Mouse (Mus musculus): ENCODE results near the gene Chka. TPM values are rescaled to one million over a fixed set of nuclear protein-coding genes. Genes with fewer than 3 reads are reported as not detected.

The Chka gene
- total and polyA plus RNA-seq, 2 experiments from 2014 or later: 13.6 to 36.3 TPM

DNA sequence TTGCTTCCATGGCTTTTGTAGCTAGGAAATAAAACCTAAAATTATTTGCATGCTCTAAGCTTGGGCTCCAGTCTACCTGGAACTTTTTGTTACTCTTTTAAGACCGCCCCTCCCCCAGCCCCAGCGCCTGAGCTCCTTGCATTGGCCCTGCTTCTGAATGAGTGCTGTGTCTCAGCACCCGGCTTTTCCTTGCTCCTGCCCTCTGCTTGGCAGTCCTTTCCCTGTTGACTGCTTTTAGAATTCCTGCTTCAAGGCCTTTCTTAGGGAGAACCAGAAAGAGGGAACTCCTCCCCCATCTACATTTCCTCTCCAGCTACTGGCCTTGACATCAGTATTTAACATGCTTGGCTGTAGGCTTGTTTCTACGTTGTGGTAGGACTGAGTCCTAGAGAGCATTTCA, 4.0 kb downstream of the Chka start:
- Histone ChIP-seq H3K4me2 (ENCODE audit: low read depth, low read length) (no peak overlapping the region), H3K27me3 (ENCODE audit: control insufficient read depth, insufficient read depth, low read length) (no peaks in the 10 kb centered on the region), H3K27ac (ENCODE audit: low read depth) (no peak overlapping the region), H3K4me1 (ENCODE audit: control insufficient read depth, insufficient read depth) (peaks cover 30% of the 10 kb centered on the region), H3K36me3 (replicated peaks; ENCODE audit: control insufficient read depth, insufficient read depth, low read length) (no peaks in the 10 kb centered on the region), H3K4me3 (ENCODE audit: low read depth, low read length) (no peak overlapping the region), H3K9me3 (replicated peaks; ENCODE audit: control insufficient read depth, low read length) (no peaks in the 10 kb centered on the region), H3K9ac (replicated peaks; ENCODE audit: low read depth, low read length) (no peak overlapping the region)
- no peak for DNase-seq (ENCODE audit: low spot score)
- TF ChIP-seq CTCF (IDR thresholded peaks at IDR 0.05; ENCODE audit: low read depth) (no peak), EP300 (IDR thresholded peaks at IDR 0.05; ENCODE audit: low read depth) (no peak)
- ATAC-seq (ENCODE audit: insufficient read depth, low read depth): no peak
- 37% methylated on average over 4 of the region's 4 CpGs for WGBS

DNA sequence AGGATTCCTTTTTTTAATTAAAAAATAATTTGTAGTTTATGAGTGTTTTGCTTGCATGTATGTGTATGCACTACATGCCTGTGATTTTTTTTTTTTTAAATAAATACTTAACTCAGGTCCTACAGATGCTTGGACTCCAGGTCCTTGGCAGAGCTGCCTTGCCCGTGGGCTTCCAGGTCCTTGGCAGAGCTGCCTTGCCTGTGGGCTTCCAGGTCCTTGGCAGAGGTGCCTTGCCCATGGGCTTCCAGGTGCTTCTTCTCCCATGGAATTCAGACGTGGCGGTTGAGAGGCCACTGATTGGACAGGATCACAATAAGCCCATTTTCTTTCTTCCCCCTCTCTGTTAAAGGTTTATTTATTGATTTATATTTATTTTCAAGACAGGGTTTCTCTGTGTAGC, 5.6 kb downstream of the Chka start:
- H3K9ac ChIP-seq (replicated peaks; ENCODE audit: low read depth, low read length): no peak overlapping the region
- H3K36me3 ChIP-seq (replicated peaks; ENCODE audit: control insufficient read depth, insufficient read depth, low read length): no peaks in the 10 kb centered on the region
- H3K4me3 ChIP-seq (ENCODE audit: low read depth, low read length): no peak overlapping the region
- no peak overlapping the region for H3K4me2 ChIP-seq (ENCODE audit: low read depth, low read length)
- peaks cover 26% of the 10 kb centered on the region for H3K4me1 ChIP-seq (ENCODE audit: control insufficient read depth, insufficient read depth)
- no peak for ATAC-seq (ENCODE audit: insufficient read depth, low read depth)
- DNase-seq (ENCODE audit: low spot score): no peak
- no peaks in the 10 kb centered on the region for H3K27me3 ChIP-seq (ENCODE audit: control insufficient read depth, insufficient read depth, low read length)
- TF ChIP-seq CTCF (IDR thresholded peaks at IDR 0.05; ENCODE audit: low read depth) (no peak), EP300 (IDR thresholded peaks at IDR 0.05; ENCODE audit: low read depth) (no peak)
- WGBS: 67% methylated on average over 3 of the region's 3 CpGs
- no peaks in the 10 kb centered on the region for H3K9me3 ChIP-seq (replicated peaks; ENCODE audit: control insufficient read depth, low read length)
- no peak overlapping the region for H3K27ac ChIP-seq (ENCODE audit: low read depth)

DNA sequence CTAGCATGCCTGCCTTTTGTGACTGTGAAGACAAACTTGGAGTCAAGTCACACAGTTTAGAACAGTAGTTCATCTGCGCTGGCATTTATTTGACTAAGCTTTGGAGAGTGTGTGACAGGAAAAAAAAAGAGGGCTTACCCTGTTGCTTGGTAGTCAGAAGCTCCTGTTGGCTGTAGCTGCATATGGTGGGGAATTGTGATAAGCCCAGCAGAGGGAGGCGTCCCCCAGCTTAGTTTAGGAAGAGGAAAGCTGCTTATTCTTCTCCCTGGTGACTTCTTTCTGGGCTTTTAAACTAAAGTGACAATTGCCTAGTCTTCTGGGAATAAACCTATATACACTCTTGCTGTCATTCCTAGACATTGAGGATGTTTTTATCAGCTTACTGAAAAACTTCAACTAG, 11.1 kb downstream of the Chka start:
- Histone ChIP-seq H3K27me3 (ENCODE audit: control insufficient read depth, insufficient read depth, low read length) (no peaks in the 10 kb centered on the region), H3K4me1 (ENCODE audit: control insufficient read depth, insufficient read depth) (no peaks in the 10 kb centered on the region), H3K36me3 (replicated peaks; ENCODE audit: control insufficient read depth, insufficient read depth, low read length) (peaks cover 9% of the 10 kb centered on the region), H3K9ac (replicated peaks; ENCODE audit: low read depth, low read length) (no peak overlapping the region), H3K4me3 (ENCODE audit: low read depth, low read length) (no peak overlapping the region), H3K9me3 (replicated peaks; ENCODE audit: control insufficient read depth, low read length) (no peaks in the 10 kb centered on the region), H3K4me2 (ENCODE audit: low read depth, low read length) (no peak overlapping the region), H3K27ac (ENCODE audit: low read depth) (no peak overlapping the region)
- DNase-seq (ENCODE audit: low spot score) (no peak), ATAC-seq (ENCODE audit: insufficient read depth, low read depth) (no peak)
- TF ChIP-seq EP300 (IDR thresholded peaks at IDR 0.05; ENCODE audit: low read depth) (no peak), CTCF (IDR thresholded peaks at IDR 0.05; ENCODE audit: low read depth) (no peak)
- 60% methylated on average over 2 of the region's 2 CpGs for WGBS

DNA sequence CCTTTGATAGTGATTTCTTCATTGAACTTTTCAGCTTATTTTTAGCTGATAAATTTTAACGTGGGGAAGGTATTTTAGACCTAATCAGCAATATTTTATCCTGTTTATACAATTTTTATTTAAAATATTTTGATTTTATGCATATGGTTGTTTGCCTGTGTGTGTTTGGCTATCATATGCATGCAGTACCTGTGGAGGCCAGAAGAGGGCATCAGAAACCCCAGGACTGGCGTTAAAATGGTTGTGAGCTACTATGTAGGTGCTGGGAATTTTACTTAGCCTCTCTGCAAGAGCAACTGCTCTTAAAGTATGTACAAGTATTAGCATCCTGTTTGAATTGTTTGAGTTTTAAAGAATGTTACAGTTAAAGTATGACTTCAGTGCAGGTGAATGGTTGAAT, 13.4 kb downstream of the Chka start:
- Histone ChIP-seq H3K27me3 (ENCODE audit: control insufficient read depth, insufficient read depth, low read length) (no peaks in the 10 kb centered on the region), H3K36me3 (replicated peaks; ENCODE audit: control insufficient read depth, insufficient read depth, low read length) (peaks cover 9% of the 10 kb centered on the region), H3K9ac (replicated peaks; ENCODE audit: low read depth, low read length) (no peak overlapping the region), H3K4me1 (ENCODE audit: control insufficient read depth, insufficient read depth) (peaks cover 4% of the 10 kb centered on the region; the same call in 1 of the 2 replicates), H3K4me2 (ENCODE audit: low read depth, low read length) (no peak overlapping the region), H3K4me3 (ENCODE audit: low read depth, low read length) (no peak overlapping the region), H3K9me3 (replicated peaks; ENCODE audit: control insufficient read depth, low read length) (no peaks in the 10 kb centered on the region), H3K27ac (ENCODE audit: low read depth) (no peak overlapping the region)
- no peak for TF ChIP-seq EP300 (IDR thresholded peaks at IDR 0.05; ENCODE audit: low read depth)
- no peak for TF ChIP-seq CTCF (IDR thresholded peaks at IDR 0.05; ENCODE audit: low read depth)
- WGBS: 81% methylated on average over 2 of the region's 2 CpGs
- no peak for ATAC-seq (ENCODE audit: insufficient read depth, low read depth)
- no peak for DNase-seq (ENCODE audit: low spot score)

DNA sequence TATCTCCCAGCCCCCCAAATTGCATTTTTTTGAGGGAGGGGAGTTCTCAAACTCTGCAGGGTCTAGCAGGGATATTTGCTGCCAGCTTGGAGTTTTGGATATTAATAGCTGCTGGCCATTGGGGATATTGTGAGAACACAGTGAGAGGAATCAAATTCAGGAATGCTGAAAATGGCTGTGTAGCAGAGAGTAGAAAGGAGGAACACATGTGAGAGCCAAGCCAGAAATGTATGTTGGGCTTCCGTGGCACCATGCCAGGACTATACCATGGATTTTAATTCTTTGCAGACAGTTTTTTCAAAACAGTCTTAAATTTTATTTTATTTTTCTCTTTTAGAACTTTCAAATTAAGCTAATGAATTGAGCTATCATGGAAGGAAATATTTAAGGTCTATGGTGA, 16.7 kb downstream of the Chka start:
- no peak for TF ChIP-seq EP300 (IDR thresholded peaks at IDR 0.05; ENCODE audit: low read depth)
- no peak for TF ChIP-seq CTCF (IDR thresholded peaks at IDR 0.05; ENCODE audit: low read depth)
- Histone ChIP-seq H3K4me2 (ENCODE audit: low read depth, low read length) (no peak overlapping the region), H3K9me3 (replicated peaks; ENCODE audit: control insufficient read depth, low read length) (no peaks in the 10 kb centered on the region), H3K27me3 (ENCODE audit: control insufficient read depth, insufficient read depth, low read length) (no peaks in the 10 kb centered on the region), H3K9ac (replicated peaks; ENCODE audit: low read depth, low read length) (no peak overlapping the region), H3K27ac (ENCODE audit: low read depth) (no peak overlapping the region), H3K4me1 (ENCODE audit: control insufficient read depth, insufficient read depth) (peaks cover 4% of the 10 kb centered on the region; the same call in 1 of the 2 replicates), H3K4me3 (ENCODE audit: low read depth, low read length) (no peak overlapping the region), H3K36me3 (replicated peaks; ENCODE audit: control insufficient read depth, insufficient read depth, low read length) (peaks cover 9% of the 10 kb centered on the region)
- no peak for DNase-seq (ENCODE audit: low spot score)
- WGBS: 56% methylated on average over 1 of the region's 1 CpGs
- ATAC-seq (ENCODE audit: insufficient read depth, low read depth): no peak

DNA sequence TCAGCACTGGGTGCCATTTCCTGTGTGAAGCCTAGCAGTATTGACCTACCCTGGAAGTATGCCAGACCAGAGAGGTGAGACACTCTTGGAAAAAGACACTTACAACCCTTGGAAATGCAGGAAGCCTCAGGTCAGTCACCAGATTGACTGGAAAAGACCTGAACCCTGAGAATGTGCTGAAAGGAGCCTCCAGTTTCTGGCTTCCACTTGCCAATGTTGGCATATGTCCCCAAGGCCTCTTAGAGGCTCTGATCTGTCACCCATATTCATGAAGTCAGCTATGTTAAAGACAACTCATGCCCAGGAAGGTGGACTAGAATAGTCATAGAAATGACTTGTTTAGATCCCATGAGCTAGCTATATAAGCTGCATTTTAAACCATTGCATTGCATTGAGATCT, 19.9 kb downstream of the Chka start:
- DNase-seq (ENCODE audit: low spot score) (no peak), ATAC-seq (ENCODE audit: insufficient read depth, low read depth) (no peak)
- no peak for TF ChIP-seq CTCF (IDR thresholded peaks at IDR 0.05; ENCODE audit: low read depth)
- TF ChIP-seq EP300 (IDR thresholded peaks at IDR 0.05; ENCODE audit: low read depth): no peak
- H3K27ac ChIP-seq (ENCODE audit: low read depth): no peak overlapping the region
- H3K9me3 ChIP-seq (replicated peaks; ENCODE audit: control insufficient read depth, low read length): no peaks in the 10 kb centered on the region
- H3K4me3 ChIP-seq (ENCODE audit: low read depth, low read length): no peak overlapping the region
- peaks cover 4% of the 10 kb centered on the region; the same call in 1 of the 2 replicates for H3K4me1 ChIP-seq (ENCODE audit: control insufficient read depth, insufficient read depth)
- H3K36me3 ChIP-seq (replicated peaks; ENCODE audit: control insufficient read depth, insufficient read depth, low read length): 0 out of 2 replicates have a peak, but pooled peaks cover 3% of the 10 kb centered on the region
- no peak overlapping the region for H3K9ac ChIP-seq (replicated peaks; ENCODE audit: low read depth, low read length)
- H3K4me2 ChIP-seq (ENCODE audit: low read depth, low read length): no peak overlapping the region
- H3K27me3 ChIP-seq (ENCODE audit: control insufficient read depth, insufficient read depth, low read length): no peaks in the 10 kb centered on the region

Data from heart, postnatal 0 days (tissue).